In the genomic region with DNA sequence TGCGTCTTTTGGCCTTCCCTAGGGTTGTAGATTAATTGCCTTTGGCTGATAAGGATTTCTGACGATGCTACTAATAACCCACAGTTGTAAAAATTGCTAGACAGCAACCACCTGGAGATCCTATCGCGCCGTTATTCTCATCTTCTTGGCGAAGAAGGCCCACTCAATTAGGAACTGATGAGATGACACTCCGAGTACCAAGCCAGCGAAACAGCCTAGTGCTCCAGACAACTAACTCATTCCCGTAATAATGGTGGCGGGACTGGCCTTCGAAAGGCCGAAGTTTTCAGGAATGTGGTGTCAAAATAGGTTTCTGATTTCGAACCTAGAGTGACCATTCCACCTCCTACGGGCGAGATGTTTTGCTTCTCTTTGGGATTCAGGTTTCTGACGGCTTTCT, we compare ENCODE assay signal across 8 mouse cellular contexts. TPM values are rescaled to one million over a fixed set of nuclear protein-coding genes. Genes with fewer than 3 reads are reported as not detected.
DNase-seq lines count a peak whose midpoint lies in the region; ATAC-seq and TF ChIP-seq lines count a peak whose summit lies in the region.

No protein-coding gene starts in this region.

- H3K27me3 ChIP-seq in liver, adult 2 months (ENCODE audit: control insufficient read depth, insufficient read depth, low read length) = peaks cover 10% of the 10 kb centered on the region; the same call in 1 of the 2 replicates
- H3K27me3 ChIP-seq in forebrain, embryonic 10.5 days (ENCODE audit: poor library complexity, severe bottlenecking) = no peaks in the 10 kb centered on the region
- no peaks in the 10 kb centered on the region for H3K27me3 ChIP-seq in limb, embryonic 13.5 days
- H3K27me3 ChIP-seq in small intestine, adult 2 months (ENCODE audit: control insufficient read depth, insufficient read depth, low read length) = no peaks in the 10 kb centered on the region

- peak overlapping the region; percentile 77 for H3K4me2 ChIP-seq in limb, embryonic 13.5 days (replicated peaks)

- 0 out of 2 replicates have a peak overlapping the region, but pooled peaks have one; percentile 46 for H3K9ac ChIP-seq in liver, adult 2 months (ENCODE audit: low read depth, low read length)
- peak overlapping the region; percentile 96 for H3K9ac ChIP-seq in limb, embryonic 13.5 days

- H3K4me3 ChIP-seq in liver, adult 2 months (ENCODE audit: insufficient read depth, low read depth, low read length) = peak overlapping the region; percentile 11; the same call in 1 of the 2 replicates
- H3K4me3 ChIP-seq in forebrain, embryonic 10.5 days = peak overlapping the region; percentile 96
- H3K4me3 ChIP-seq in limb, embryonic 13.5 days = peak overlapping the region; percentile 71
- H3K4me3 ChIP-seq in small intestine, adult 2 months (ENCODE audit: low read depth, low read length) = peak overlapping the region; percentile 99

- TF ChIP-seq POLR2A in liver, adult 2 months (IDR thresholded peaks at IDR 0.05; ENCODE audit: extremely low read depth, insufficient read depth, low read length) = no peak
- no peak for TF ChIP-seq POLR2A in small intestine, adult 2 months (IDR thresholded peaks at IDR 0.05; ENCODE audit: low read depth, low read length)

- DNase-seq in liver, adult 2 months (ENCODE audit: extremely low read depth, low read depth, low spot score) = no peak
- DNase-seq in liver = no peak
- no peak for DNase-seq in forebrain, embryonic 10.5 days (ENCODE audit: extremely low spot score, low spot score)
- DNase-seq in left cerebral cortex, postnatal 36 days (ENCODE audit: low spot score in 2 of 2) = no peak
- no peak for DNase-seq in adrenal gland, adult 18-20 months (ENCODE audit: low spot score in 2 of 2)
- no peak for DNase-seq in gastrocnemius, postnatal 25 days

- WGBS in liver, adult 2 months = 17% methylated on average over 16 of the region's 16 CpGs
- under 1% methylated on average over 16 of the region's 16 CpGs for WGBS in forebrain, embryonic 10.5 days
- 0% methylated on average over 16 of the region's 16 CpGs for WGBS in limb, embryonic 13.5 days
- WGBS in small intestine, adult 2 months = 10% methylated on average over 16 of the region's 16 CpGs

- H3K4me1 ChIP-seq in liver, adult 2 months (ENCODE audit: control insufficient read depth, insufficient read depth, low read length) = no peaks in the 10 kb centered on the region
- peaks cover 63% of the 10 kb centered on the region for H3K4me1 ChIP-seq in forebrain, embryonic 10.5 days
- H3K4me1 ChIP-seq in limb, embryonic 13.5 days = peaks cover 47% of the 10 kb centered on the region
- no peaks in the 10 kb centered on the region; the same call in none of the 2 replicates for H3K4me1 ChIP-seq in small intestine, adult 2 months (ENCODE audit: control insufficient read depth, insufficient read depth, insufficient read length, low read length)

- no peaks in the 10 kb centered on the region for H3K36me3 ChIP-seq in liver, adult 2 months (ENCODE audit: control insufficient read depth, insufficient read depth, low read length)
- H3K36me3 ChIP-seq in forebrain, embryonic 10.5 days (replicated peaks) = no peaks in the 10 kb centered on the region
- H3K36me3 ChIP-seq in limb, embryonic 13.5 days = no peaks in the 10 kb centered on the region
- no peaks in the 10 kb centered on the region for H3K36me3 ChIP-seq in small intestine, adult 2 months (ENCODE audit: control insufficient read depth, insufficient read depth, low read length)

- no peak for ATAC-seq in limb, embryonic 13.5 days (ENCODE audit: low FRiP score, low read depth)

- TF ChIP-seq CTCF in liver, adult 2 months (IDR thresholded peaks at IDR 0.05; ENCODE audit: low read depth, low read length) = no peak
- no peak for TF ChIP-seq CTCF in small intestine, adult 2 months (IDR thresholded peaks at IDR 0.05; ENCODE audit: extremely low read depth, insufficient read length, insufficient replicate concordance, low read depth, low read length)

- H3K9me3 ChIP-seq in forebrain, embryonic 10.5 days = no peaks in the 10 kb centered on the region
- no peaks in the 10 kb centered on the region for H3K9me3 ChIP-seq in limb, embryonic 13.5 days

- H3K79me2 ChIP-seq in liver, adult 2 months (ENCODE audit: control insufficient read depth, insufficient read depth, low read length) = no peaks in the 10 kb centered on the region

- no peak overlapping the region for H3K27ac ChIP-seq in liver, adult 2 months (replicated peaks; ENCODE audit: insufficient read depth, low read depth, low read length)
- peak overlapping the region; percentile 98 for H3K27ac ChIP-seq in forebrain, embryonic 10.5 days
- H3K27ac ChIP-seq in limb, embryonic 13.5 days = peak overlapping the region; percentile 98
- no peak overlapping the region for H3K27ac ChIP-seq in small intestine, adult 2 months (ENCODE audit: insufficient read depth, low read depth, low read length)

- intact Hi-C loops in left cerebral cortex, postnatal 36 days (cut with DNase I) = loop anchor here (5.0 to 10.0 kb wide), 4 partner anchors 137 to 369 kb away; no protein-coding TSS in a partner anchor

RNA-seq across cellular contexts. Expression of gene Cachd1, which starts 1.6 kb away (rescaled TPM):
- total RNA-seq in liver, adult 2 months (2014; rRNA removed) = 0.46 and 0.67 TPM in 2 replicates
- 1.1 and 2.3 TPM in 2 replicates for polyA plus RNA-seq in liver, adult 2 months (2012; rRNA removed)
- polyA plus RNA-seq in forebrain, embryonic 10.5 days (2016; fragmentation: Nextera tagmentation; extraction: Ambion mirVana) = 25.5 and 26.8 TPM in 2 replicates
- polyA plus RNA-seq in limb, embryonic 13.5 days (2015; fragmentation: Nextera tagmentation; extraction: Ambion mirVana) = 32.6 and 33.4 TPM in 2 replicates
- polyA plus RNA-seq in small intestine, adult 2 months (2012; rRNA removed) = 23.5 and 51.7 TPM in 2 replicates
- 10 to 100 TPM; 13.6 to 16.9 TPM for total RNA-seq in left cerebral cortex, postnatal 36 days (2021)
- 10 to 100 TPM; 12.7 to 13.9 TPM for total RNA-seq in adrenal gland, adult 18-20 months (2021)
- total RNA-seq in gastrocnemius, postnatal 25 days (2021) = 1 to 10 TPM; 2.9 to 4.2 TPM

Comparison
In these comparisons a context has a peak if more than half of its experiments do, and no peak if none do; other contexts are left out.
1. H3K27ac ChIP-seq: peak in forebrain, embryonic 10.5 days (single experiment) and limb, embryonic 13.5 days (single experiment); none in liver, adult 2 months (single experiment) and small intestine, adult 2 months (single experiment).
2. H3K4me3 ChIP-seq: peak in every context shown above with its lines; median percentile 99 in small intestine, adult 2 months; 96 in forebrain, embryonic 10.5 days; 71 in limb, embryonic 13.5 days; 11 in liver, adult 2 months.